Mouse (Mus musculus) cerebellum, postnatal 10 days (tissue): ENCODE results near the gene Nlrp10.

ENCODE experiments used
- DNase-seq, 2 experiments: peaks; one replicate each; pipeline ENCODE4 v3.0.0; 2021; ENCODE audit warnings: mixed read lengths in 2 of 2

Nlrp10 gene

DNA sequence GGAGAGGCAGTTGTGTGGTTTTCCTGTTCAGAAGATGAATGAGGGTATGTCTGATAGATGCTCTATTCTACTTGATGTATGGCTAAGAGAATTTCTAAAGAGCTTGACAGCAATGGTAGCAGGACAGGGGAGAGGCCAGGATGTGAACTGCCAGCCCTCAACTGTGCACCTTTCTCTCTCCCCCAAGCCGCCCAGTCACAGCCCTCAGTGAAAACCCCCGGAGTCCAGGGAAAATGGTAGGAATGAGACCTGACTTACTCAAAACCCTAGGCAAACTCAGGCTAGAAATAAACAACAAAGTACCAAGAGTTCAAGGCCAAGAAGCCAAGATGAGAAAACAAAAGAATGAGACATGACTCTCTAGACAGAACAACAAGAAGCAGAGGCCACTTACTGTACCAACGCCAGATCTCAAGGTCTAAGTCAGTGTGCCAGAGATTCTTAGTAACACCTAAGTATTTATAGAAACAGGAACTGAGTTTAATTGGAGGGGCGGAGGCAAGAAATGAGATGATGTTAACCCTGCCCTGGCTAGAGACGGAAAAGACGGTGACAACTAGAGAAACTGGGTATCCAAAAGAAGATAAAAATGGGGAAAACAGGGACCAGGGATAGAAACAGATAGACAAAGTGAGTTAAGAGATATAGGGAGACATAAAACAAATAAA is at the start of gene Nlrp10:
TSS of gene Nlrp10 (minus strand) at position 453 of the 668 bp plus-strand sequence.
- no peak for DNase-seq

DNA sequence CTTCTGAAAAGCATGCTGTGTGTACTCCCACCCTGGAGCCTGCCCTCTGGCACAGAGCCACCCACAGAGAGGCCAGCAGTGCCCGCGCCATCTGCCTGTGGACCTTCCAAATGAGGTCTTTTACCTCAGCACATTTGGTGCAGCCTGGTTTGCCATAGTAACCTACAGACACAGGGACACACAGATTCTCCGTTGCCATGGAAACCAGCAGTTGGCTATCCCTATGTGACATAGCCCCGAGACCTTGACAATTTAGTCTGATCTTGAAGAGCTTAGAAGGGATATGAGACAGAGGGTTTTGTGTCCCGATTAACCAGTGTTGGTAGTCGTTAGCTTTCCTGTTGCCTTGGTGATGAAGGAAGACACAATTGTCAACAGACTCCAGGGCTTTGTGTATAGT is 42.3 kb upstream of the Nlrp10 start:
- peak; percentile 88 to 93 for DNase-seq

DNA sequence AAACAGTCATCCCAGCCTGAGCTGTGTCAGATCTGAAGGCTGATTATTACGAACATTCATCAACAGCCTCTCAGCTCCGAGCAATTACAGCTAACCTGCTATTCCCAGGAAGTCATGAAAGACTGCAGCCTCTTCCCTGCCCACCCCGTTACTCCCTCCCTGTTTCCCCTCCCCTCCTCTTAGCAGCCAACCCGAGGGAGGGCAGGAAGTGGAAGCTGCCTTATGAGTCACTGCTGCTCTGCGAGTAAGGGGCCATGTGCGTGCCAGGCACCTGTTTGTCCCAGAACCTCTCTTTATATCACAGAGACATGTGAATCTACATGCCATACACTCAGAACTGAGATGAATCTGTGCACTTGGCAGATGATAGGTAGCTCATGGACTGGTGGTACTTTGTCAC is 38.2 kb upstream of the Nlrp10 start:
- no peak for DNase-seq

DNA sequence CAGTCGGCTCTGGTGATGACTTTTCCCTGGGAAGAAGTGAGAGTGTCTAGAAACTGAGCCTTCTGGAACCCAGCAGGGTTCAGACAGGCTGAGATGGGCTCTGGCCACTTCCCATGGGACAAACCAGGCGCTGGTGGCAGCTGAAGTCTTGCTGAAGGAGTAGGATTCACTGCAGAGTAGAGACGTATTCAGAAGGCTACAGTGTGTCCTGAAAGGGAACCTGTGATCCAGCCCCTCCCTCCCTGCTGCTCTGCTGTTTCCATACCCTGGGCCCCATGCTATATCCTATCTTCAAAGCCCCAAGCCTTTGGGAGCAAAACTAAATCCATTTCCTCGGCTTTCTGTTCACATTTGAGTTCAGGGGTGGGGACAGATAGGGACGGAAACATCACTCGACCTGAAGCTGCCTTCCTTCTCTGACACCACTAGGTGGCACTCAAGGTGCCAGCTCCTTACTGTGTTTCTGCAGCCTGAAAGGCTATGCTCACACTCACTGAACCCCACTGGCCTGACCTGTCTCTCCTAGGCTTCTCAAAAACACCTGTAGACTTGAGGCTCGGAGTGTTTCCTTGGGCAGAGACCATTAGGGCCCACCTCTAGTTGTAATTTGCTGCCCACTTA is 36.9 kb upstream of the Nlrp10 start:
- DNase-seq = peak; percentile 82 to 85

DNA sequence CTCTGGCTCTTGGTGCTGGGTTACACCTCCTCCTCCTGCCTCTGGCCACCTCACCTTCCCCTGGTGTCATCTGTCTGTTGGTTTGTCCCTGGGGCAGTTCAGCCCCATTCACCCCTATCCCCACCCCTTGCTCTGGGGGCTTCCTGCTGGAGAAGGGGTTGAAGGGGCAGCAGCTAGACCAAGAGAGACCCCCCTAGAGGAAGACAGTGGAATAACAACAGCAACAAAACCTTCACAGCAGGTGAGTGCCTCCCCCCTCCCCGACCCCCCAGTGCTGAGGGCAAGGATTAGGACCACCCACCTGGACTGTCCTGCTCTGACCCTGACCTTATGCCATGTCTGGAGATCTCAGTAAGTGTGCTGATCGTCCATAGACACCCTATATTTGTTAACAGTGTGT is 36.0 kb upstream of the Nlrp10 start:
- DNase-seq = peak in 1 of 2 experiments; percentile 28

DNA sequence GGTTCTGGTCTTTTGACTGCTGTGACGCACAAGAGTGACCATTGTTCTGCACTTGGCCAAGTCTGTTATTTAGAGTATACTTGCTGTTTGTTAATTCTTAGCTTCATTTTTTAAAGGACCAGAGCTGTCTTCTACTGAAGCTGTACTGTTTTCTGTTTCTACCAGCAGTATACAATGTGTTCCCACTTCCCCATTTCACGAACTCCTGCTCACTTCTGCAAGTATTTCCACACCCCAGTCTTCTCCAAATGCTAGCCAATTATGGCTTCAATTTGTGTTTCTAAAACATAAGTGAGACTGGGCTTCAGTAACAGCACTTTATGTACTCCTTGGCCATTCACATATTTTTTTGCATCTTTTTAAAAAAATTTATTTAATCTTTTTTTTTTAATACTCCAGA is 27.8 kb upstream of the Nlrp10 start:
- DNase-seq = no peak

DNA sequence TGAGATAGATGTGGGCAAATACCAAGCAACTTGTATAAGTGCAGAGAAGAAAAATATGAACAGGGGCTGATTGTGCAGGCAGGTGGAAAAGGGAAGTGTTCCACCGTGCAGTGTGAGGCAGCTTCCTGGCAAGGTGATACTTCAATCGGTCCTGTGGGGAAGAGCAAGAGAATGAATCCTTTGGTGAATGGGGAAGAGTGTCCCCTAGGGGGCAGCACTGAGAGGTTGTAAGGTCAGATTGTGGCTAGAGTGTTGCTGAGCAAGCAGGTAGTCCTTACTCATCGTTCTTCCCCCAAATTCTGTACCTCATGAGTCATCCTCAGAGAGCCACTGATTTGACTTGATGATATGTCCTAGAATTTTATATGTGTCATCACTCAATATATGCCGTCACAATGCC is 24.2 kb upstream of the Nlrp10 start:
- peak; percentile 64 to 66 for DNase-seq

DNA sequence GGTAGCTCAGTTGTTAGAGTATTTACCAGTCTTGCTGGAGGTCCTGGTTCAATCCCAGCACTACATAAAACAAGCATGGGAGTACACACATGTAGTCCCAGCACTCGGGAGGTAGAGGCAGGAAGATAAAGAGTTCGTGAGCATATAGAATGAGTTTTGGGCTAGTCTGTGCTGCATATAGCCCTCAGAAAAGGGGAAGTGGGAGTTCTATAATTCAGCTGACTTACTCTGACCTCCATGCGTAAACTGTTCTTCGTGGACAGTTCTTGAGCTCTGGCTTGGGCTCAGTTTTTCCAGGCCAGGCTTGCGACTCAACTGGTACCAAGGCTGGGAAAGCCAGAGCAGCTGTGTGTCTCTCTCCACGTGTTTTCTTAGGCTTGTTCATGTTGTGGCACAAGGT is 22.8 kb upstream of the Nlrp10 start:
- no peak for DNase-seq

DNA sequence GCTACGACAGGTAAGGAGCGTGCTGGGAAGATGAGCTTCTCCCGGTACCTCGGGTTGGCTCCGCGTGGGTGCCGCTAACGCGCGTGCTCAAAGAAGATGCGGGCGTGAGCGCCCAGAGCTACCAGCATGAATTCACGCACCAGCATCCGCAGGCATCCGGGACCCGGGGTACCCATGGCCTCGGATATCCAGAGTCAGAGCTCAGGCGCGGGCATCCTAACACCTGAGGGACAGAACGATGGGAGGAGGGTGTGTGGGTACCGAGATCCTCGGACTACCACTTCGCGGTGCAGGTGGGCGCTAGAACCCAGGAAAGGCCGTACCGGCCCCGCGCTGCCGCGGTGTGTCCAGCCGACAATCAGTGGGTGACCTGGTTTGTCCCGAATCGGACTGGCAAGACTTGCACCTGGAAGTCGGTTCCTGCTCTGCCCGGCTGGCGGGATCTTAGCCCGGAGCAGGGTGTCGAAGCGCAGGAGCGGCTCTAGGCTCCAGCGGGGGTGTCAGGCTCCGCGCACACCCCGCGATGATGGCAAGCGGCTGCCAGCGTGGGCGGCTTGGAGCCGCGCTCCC is 20.9 kb upstream of the Nlrp10 start:
- peak in 1 of 2 experiments; percentile 56 for DNase-seq

DNA sequence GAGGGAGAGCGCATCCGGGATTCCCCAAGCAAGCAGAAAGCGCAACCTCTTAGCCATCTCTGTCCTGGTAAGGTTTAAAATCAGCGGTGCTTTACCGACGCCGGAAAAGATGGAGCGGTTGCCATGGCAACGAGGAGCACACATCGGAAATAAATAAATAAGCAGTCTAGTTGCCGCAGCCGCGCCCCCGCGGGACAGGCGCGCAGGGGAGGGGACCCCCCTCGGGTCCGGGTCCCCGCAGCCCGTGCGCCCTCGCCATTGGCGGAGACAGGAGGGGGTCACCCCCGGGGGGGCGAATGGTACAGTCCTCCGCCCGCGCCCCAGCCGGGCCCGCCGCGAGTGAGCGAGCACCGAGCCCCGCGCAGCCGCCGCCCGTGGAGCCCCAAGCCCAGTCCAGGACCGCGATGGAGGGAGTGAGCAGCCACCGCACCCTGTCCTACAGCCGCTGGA is 20.4 kb upstream of the Nlrp10 start, which contains the start of gene Tub:
TSS of gene Tub (plus strand) at position 27 of the 450 bp plus-strand sequence.
- peak; percentile 81 to 83 for DNase-seq

DNA sequence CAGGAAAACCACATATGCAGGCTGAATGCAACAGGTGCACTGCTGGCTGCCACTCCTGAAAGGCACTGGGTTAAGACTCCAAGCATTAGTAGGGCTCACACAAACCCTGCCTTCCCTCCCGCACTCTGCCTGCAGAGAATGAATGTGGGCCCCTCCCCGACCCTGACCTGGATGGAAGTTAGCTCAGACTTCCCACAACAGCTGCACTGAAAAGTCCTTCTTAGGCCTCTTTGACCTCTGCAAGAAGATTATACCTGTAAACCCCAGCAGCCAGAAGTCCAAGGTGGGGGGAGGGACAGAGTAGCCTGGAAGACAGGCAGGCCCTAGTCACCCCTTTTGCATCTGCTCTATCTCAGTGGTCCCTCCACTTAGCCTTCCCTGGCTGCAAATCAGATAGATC is 19.3 kb upstream of the Nlrp10 start:
- DNase-seq = no peak

DNA sequence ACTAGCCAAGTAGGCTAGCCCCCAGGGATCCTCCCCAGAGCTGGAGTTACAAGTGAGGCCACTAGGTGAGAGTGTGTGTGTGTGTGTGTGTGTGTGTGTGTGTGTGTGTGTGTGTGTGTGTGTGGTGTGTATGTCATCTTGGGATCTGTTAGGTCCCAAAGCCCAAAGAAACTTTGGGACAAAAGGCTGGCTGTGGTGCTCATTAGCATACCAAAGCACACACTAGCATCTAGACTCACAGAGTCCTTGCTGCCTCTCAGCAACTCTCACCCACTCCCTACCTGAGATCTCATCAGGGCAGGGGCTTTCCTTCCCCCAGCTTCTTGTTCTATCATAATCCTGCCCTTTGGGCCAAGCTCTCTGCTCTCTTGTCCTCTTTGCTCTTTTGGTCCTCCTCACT is 18.6 kb upstream of the Nlrp10 start:
- DNase-seq = no peak

DNA sequence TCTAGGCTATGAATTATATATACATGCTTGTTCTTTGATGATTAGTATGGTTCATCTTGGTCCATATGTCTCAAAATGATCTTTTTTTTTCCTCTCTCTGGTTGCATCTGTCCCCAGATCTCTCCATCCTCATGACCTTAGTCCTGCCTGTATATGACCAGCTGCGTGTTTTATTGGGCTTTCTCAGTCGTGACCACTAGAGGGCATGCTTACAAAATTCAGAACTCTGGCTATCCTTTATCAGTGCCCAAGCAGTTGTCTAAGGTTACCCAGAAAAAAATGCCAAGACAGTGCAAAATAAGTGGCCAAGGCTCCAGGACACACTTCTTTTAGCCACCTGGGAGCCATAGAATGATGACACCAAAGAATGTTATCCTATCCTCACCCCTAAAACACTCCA is 14.0 kb upstream of the Nlrp10 start:
- peak; percentile 72 to 79 for DNase-seq

DNA sequence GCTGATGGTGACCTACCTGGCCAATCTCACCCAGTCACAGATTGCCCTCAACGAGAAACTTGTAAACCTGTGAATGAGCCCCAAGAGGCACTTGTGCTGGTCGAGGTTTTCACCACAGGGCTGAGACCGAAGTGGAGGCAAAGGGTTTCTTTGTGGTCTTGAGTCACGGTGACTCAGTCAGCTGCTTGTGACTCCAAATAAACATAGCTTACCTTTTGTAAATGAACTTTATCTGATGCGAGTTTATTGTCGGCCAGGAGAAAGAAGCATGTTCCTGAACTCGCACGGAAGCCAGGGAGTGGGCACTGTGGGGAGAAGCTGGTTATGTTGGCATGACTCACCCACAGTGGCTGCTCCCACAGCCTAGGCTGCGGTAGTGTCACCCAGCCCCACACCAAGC is 11.5 kb upstream of the Nlrp10 start:
- no peak for DNase-seq

DNA sequence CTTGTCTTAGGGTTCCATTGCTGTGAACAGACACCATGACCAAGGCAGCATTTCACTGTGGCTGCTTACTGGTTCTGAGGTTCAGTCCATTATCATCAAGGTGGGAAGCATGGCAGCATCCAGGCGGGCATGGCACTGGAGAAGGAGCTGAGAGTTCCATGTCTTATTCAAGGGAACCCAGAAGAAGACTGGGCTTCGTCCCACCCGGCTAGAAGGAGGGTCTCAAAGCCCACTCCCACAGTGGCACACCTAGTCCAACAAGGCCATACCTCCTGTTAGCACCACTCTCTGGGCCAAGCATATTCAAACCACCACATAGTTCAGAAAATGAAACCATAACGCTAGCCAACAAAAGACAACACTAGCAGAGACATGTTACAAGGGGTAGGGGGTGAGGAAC is 6.6 kb upstream of the Nlrp10 start:
- no peak for DNase-seq

DNA sequence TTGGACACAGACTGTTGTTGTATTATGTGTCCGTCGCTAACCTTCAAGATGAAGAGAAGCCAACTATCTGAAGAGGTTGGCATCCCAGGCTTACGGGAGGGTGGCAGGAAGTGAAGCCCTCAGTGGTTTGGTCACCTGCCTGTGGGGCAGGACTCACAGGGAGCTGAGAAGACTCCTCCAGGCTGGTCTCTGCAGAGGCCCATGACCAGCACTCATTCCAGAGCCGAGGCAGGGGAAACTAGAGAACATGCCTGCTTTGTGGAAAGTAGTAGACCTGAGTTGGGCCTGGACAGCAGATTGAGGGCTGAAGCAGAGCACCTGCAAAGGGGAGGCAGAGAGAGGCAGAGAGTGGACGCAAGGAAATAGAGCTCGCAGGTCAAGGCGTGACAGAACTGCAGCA is 5.4 kb upstream of the Nlrp10 start:
- no peak for DNase-seq

DNA sequence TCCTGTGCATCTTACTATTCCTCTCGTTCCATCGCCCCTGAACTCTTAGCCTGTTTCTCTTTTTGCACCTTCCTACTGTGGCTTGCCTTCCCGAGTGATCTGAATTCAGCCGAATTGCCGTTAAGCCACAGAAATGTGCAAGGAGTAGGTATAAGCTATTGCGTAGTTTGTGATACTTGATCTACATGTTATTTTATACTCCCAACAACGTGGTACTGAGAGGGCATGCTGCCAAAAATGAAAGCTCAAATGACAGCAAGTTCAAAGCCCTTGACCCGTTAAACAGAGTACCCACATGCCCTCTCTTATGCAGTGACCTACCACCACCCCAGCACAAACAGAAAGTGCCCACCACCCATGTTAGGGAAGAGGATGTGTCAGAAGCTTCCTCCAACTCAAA is 4.9 kb upstream of the Nlrp10 start:
- DNase-seq = peak; percentile 20 to 37

DNA sequence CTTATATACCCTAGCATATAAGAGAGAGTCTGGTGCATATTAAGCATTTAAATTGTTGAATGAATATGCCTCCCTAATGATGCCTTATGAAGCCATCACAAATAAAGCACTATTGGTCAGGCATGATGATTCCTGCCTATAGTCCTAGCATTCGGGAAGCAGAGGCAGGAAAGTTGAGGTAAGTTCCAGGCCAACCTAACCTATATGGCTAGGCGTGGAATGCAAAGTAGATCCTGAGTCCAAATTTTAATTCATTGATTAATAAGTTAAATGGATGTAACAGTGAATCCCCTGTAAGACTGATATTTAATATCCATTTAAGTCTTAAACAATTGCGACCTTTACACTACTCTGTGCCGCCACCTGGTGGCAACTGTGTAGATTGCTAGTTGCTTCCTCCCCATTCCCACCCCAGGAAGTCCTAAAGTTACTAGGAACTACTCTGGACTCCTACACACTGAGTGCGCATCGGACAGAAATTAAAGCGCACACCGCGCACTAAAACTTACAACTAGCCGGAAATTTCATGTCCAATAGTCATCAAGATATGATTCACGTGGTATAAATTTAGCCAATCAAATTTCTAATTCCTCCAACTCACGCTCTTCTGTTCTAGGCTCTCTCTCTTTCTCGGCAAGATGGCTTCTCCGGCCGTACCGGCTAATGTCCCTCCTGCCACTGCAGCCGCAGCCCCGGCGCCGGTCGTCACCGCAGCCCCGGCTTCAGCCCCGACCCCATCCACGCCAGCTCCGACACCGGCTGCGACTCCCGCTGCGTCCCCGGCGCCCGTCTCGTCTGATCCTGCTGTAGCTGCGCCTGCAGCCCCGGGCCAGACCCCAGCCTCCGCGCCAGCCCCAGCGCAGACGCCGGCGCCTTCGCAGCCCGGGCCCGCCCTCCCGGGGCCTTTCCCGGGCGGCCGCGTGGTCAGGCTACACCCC is 4.1 kb upstream of the Nlrp10 start, which contains the start of gene Eif3f:
TSS of gene Eif3f (plus strand) at position 624 of the 938 bp plus-strand sequence.
- peak; percentile 92 to 95 for DNase-seq

DNA sequence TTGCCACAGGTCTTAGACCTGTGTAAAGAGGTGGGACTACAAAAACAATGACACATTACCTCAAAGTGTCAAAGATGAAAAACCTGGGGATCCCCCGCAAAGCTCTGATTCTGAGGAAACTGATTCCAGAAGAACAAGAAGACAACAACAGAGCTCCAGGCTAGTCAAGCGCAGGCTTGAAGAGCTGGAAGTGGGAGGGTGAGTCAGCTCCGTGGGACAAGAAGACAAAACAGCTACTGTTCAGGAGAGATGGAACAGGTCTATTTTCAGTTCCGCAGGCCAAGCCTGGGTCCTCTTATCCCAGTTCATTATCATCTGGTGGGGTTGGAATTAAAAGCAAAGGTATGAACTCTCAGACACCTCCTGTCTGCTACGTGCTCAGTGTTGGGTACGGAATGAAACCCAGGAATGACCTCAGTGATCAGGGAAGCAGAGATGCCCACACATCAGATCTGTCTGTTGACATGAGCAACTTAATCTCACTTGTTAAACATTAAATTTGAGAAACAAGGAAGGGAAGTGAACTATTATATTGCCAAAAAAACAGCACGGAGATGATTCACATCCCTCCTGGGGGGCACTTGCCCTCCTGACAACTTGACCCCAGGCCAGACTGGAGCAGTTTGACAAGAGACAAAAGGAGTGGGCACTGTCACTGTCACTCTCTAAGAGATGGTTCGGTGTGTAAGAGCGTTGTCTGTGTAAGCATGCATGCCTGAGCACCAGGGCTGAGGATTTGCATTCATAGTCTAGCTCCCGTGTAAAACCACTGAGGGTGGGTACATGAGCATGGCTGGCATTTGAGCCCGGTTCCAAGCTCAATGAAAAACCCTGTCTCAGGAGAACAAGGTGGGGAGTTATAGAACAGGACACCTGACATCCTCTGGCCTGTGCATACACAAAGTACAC is 1.4 kb downstream of the Nlrp10 start:
- no peak for DNase-seq

DNA sequence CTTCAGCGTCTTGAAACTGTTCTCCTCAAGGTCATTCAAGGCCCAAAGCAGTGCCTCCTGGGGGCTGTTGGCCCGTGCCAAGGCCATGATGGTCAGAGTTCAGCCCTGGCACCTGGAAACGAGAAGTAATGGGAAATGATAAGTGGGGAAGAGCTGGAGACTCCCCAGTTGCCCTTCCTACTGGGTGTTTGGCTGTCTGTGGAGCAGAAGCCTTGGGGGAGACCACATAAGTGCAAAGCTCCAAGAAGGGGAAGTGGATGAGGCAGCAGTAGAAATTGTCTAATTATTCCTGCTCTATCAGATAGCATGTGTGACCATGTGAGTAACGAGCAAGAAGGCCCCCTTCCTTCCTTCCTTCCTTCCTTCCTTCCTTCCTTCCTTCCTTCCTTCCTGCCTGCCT is 2.9 kb downstream of the Nlrp10 start:
- DNase-seq = no peak

DNA sequence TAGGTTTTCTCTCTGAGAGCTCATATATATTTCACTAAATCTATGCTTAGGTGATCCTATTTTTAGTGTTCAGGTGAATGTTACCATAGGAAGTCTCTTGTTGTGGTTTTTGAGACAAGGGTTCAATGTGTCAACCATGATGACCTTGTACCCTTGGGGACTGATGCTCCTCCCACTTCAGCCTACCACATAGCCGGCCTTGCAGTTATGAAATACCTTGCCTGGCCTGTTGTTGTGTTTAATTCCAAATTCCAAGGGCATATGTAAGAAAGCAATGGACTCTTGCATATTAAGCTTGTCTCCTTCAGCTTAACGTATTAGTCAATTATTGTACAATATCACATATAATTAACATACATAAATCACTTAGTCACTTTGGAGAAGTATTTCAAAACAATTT is 26.0 kb downstream of the Nlrp10 start:
- no peak for DNase-seq

DNA sequence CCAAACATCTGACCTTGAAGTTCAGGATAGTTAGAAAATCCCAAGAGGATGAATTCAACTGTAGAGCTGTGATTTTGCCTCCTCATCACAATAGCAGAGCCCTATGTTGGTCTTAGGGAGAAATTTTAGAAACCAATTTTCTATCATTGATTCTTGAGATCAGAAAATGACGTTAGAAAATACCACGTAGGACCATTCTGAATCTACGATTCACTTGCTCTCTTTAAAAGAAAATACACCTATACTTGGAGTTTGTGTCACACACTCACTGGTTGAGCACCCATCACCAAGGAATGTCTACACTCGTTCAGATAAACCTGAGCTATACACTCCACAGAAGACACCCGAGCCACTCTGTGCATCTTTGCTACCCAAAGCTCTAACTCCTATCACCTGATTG is 35.7 kb downstream of the Nlrp10 start, which contains the start of gene Olfr519:
TSS of gene Olfr519 (minus strand) at position 101 of the 400 bp plus-strand sequence.
- DNase-seq = no peak
